Mouse (Mus musculus): ENCODE measurements around the gene Ten1. TPM values are rescaled to one million over a fixed set of nuclear protein-coding genes. Genes with fewer than 3 reads are reported as not detected.

Ten1 gene
- polyA plus RNA-seq, 1 experiment from 2014 or later, result 86.6 TPM

Other genes starting within 250 kb of the Ten1 start
- 14.7 and 15.7 TPM in 2 replicates for gene Itgb4, start 224.1 kb upstream of the Ten1 start, polyA plus RNA-seq (2015; fragmentation: Nextera tagmentation; extraction: Ambion mirVana)
- gene Galk1, start 186.1 kb upstream of the Ten1 start, polyA plus RNA-seq (2015; fragmentation: Nextera tagmentation; extraction: Ambion mirVana), result 174 and 194 TPM in 2 replicates
- 1,660 and 1,740 TPM in 2 replicates for gene H3f3b, start 170.9 kb upstream of the Ten1 start, polyA plus RNA-seq (2015; fragmentation: Nextera tagmentation; extraction: Ambion mirVana)
- 34.7 and 35.1 TPM in 2 replicates for gene Unk, start 168.5 kb upstream of the Ten1 start, polyA plus RNA-seq (2015; fragmentation: Nextera tagmentation; extraction: Ambion mirVana)
- 6.5 and 8.8 TPM in 2 replicates for gene Unc13d, start 120.9 kb upstream of the Ten1 start, polyA plus RNA-seq (2015; fragmentation: Nextera tagmentation; extraction: Ambion mirVana)
- 61.6 and 75.5 TPM in 2 replicates for gene Wbp2, start 111.9 kb upstream of the Ten1 start, polyA plus RNA-seq (2015; fragmentation: Nextera tagmentation; extraction: Ambion mirVana)
- 31.2 and 42.4 TPM in 2 replicates for gene Trim47, start 71.6 kb upstream of the Ten1 start, polyA plus RNA-seq (2015; fragmentation: Nextera tagmentation; extraction: Ambion mirVana)
- 4.1 and 4.5 TPM in 2 replicates for gene Trim65, start 67.7 kb upstream of the Ten1 start, polyA plus RNA-seq (2015; fragmentation: Nextera tagmentation; extraction: Ambion mirVana)
- gene Mrpl38, start 60.0 kb upstream of the Ten1 start, polyA plus RNA-seq (2015; fragmentation: Nextera tagmentation; extraction: Ambion mirVana), result 83.9 and 85.5 TPM in 2 replicates
- gene Fbf1, start 30.7 kb upstream of the Ten1 start, polyA plus RNA-seq (2015; fragmentation: Nextera tagmentation; extraction: Ambion mirVana), result 36.4 and 38.3 TPM in 2 replicates
- 31.3 and 32.0 TPM in 2 replicates for gene Acox1, start 190 bp downstream of the Ten1 start, polyA plus RNA-seq (2015; fragmentation: Nextera tagmentation; extraction: Ambion mirVana)
- 43.2 and 46.4 TPM in 2 replicates for gene Evpl, start 39.2 kb downstream of the Ten1 start, polyA plus RNA-seq (2015; fragmentation: Nextera tagmentation; extraction: Ambion mirVana)
- 108 and 109 TPM in 2 replicates for gene Srp68, start 75.4 kb downstream of the Ten1 start, polyA plus RNA-seq (2015; fragmentation: Nextera tagmentation; extraction: Ambion mirVana)
- 0.41 and 0.62 TPM in 2 replicates for gene Galr2, start 82.1 kb downstream of the Ten1 start, polyA plus RNA-seq (2015; fragmentation: Nextera tagmentation; extraction: Ambion mirVana)
- gene Exoc7, start 108.4 kb downstream of the Ten1 start, polyA plus RNA-seq (2015; fragmentation: Nextera tagmentation; extraction: Ambion mirVana), result 66.2 and 73.8 TPM in 2 replicates
- gene Foxj1, start 136.5 kb downstream of the Ten1 start, polyA plus RNA-seq (2015; fragmentation: Nextera tagmentation; extraction: Ambion mirVana), result 0.15 and 0.19 TPM in 2 replicates
- 9.9 and 12.3 TPM in 2 replicates for gene Rnf157, start 214.2 kb downstream of the Ten1 start, polyA plus RNA-seq (2015; fragmentation: Nextera tagmentation; extraction: Ambion mirVana)
- gene Ubald2, start 235.2 kb downstream of the Ten1 start, polyA plus RNA-seq (2015; fragmentation: Nextera tagmentation; extraction: Ambion mirVana), result 25.9 and 26.6 TPM in 2 replicates

Data from limb, embryonic 15.5 days (tissue).